Mouse (Mus musculus) heart, embryonic 13.5 days (tissue): ENCODE results near the gene Ascl5. TPM values are rescaled to one million over a fixed set of nuclear protein-coding genes. Genes with fewer than 3 reads are reported as not detected.

Experiments used
- ATAC-seq: fragments of 200-750 bp; cut with Nextera tagmentation; 2 replicates; pipeline ENCODE4 v1.8.0; 2017; ENCODE audit warnings: moderate TSS enrichment; ENCODE audit not compliant: insufficient number of reproducible peaks, low FRiP score, low TSS enrichment; ENCODE audit errors: extremely low read depth
- H3K27ac ChIP-seq: fragments of 300-500 bp; sonication (generic); replicated peaks from 2 replicates; pipeline ENCODE4 v1.5.1; 2015; ENCODE audit warnings: moderate library complexity, mild to moderate bottlenecking, inconsistent platforms
- H3K27me3 ChIP-seq: fragments of 300-500 bp; sonication (generic); replicated peaks from 2 replicates; pipeline ENCODE4 v1.6.1; 2015; ENCODE audit warnings: mild to moderate bottlenecking, inconsistent platforms
- H3K36me3 ChIP-seq: fragments of 300-500 bp; sonication (generic); 2 replicates; pipeline ENCODE4 v1.6.1; 2015; ENCODE audit warnings: mild to moderate bottlenecking, inconsistent platforms
- H3K4me1 ChIP-seq: fragments of 300-500 bp; sonication (generic); 2 replicates; pipeline ENCODE4 v1.6.1; 2015; ENCODE audit warnings: inconsistent platforms
- H3K4me2 ChIP-seq: fragments of 300-500 bp; sonication (generic); 2 replicates; pipeline ENCODE4 v1.6.1; 2015; ENCODE audit warnings: inconsistent platforms, mild to moderate bottlenecking, moderate library complexity
- H3K4me3 ChIP-seq: fragments of 300-500 bp; sonication (generic); 2 replicates; pipeline ENCODE4 v1.5.1; 2015; ENCODE audit warnings: moderate library complexity, mild to moderate bottlenecking, inconsistent platforms
- H3K9ac ChIP-seq: fragments of 300-500 bp; sonication (generic); 2 replicates; pipeline ENCODE4 v1.6.1; 2015; ENCODE audit warnings: inconsistent platforms, mild to moderate bottlenecking, moderate library complexity
- H3K9me3 ChIP-seq: fragments of 300-500 bp; sonication (generic); 2 replicates; pipeline ENCODE4 v1.6.1; 2016; ENCODE audit warnings: inconsistent platforms
- WGBS: fragments of 180-500 bp; shearing (Covaris S2); methylation state at CpG from one replicate; pipeline ENCODE4 v1.1.7; 2015; ENCODE audit warnings: mixed read lengths; 5-methylcytosine and 5-hydroxymethylcytosine counted together
- polyA plus RNA-seq: library from polyadenylated mRNA; unstranded; fragments of >200 nt; fragmentation: Nextera tagmentation; extraction: Ambion mirVana; gene quantifications from 2 replicates; pipeline ENCODE4 v1.2.1, GENCODE M21; 2015

The Ascl5 gene
- polyA plus RNA-seq, 1 experiment from 2014 or later = not detected

DNA sequence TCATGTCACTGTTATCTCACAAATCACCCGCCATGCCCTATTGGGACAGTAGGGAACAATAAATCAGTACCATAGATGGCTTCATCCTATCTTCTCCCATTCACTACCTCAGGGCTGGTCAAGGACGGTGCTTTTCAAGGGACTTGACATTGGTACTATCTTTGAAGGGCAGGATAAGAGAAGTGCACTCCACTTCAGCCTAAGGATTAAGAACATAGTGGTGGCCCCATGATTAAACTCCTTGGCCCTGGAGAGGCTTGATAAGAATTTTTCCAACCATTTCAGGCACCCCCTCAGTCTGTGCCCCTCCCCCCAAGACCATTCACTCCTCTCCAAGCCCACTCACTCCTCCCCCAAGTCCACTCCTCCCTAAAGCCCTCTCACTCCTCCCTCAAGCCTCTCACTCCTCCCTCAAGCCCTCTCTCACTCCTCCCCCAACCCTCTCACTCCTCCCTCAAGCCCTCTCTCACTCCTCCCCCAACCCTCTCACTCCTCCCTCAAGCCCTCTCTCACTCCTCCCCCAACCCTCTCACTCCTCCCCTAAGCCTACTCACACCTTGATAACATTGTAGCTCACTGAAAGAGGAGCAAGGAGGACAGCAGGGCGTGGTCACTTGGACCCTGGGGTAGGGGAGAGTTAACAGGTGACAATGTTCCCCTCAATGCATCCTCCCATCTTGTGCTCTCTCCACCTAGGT is 35.5 kb downstream of the Ascl5 start:
- peaks cover 13% of the 10 kb centered on the region for H3K4me1 ChIP-seq
- peaks cover 49% of the 10 kb centered on the region for H3K27me3 ChIP-seq
- no peak for ATAC-seq
- H3K9ac ChIP-seq = no peak overlapping the region
- no peak overlapping the region for H3K27ac ChIP-seq
- H3K4me3 ChIP-seq = no peak overlapping the region
- H3K9me3 ChIP-seq = peaks cover 5% of the 10 kb centered on the region; the same call in 1 of the 2 replicates
- no peak overlapping the region for H3K4me2 ChIP-seq
- WGBS = 44% methylated on average over 3 of the region's 3 CpGs
- no peaks in the 10 kb centered on the region for H3K36me3 ChIP-seq

DNA sequence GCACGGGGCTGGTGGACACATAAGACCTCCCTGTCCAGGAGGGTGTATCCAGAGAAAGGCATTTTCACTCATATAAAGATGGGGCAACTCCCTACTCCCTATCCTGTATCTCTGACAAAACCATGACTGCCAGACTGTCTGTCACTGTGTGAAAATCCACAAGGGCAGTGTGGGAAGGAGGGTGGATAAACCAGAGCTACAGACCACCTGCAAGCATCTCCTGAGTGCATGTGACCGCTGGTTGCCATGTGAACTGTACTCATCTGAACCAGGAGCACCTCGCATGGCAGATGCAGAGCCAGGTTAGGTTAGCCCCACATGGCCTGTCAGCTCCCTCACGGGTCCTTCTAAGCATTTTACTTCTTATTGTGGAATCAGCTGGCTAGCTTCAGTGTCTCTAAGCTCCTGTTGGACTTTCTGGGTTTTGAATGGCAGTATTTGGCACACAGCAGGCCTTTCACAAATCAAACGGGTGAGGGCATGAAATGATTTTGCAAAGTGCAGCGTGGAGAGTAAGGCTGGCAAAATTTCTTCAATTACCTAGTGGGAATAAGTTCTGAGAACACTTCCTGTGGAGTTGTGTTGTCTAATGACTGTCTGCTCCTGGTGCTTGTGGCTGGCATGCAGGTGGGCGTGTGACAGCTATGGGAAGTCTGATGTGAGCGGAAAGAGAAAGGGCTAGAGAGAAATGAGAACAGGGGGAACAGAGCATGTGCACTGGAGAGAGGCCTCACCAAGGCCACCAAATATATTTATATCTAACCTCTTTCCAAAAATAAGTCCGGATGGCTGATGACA is 39.0 kb downstream of the Ascl5 start:
- Histone ChIP-seq H3K4me2 (no peak overlapping the region), H3K27ac (no peak overlapping the region; the same call in 1 of the 2 replicates), H3K9ac (0 out of 2 replicates have a peak overlapping the region, but pooled peaks have one; percentile 14), H3K4me3 (no peak overlapping the region), H3K27me3 (peaks cover 55% of the 10 kb centered on the region), H3K4me1 (peaks cover 15% of the 10 kb centered on the region), H3K9me3 (no peaks in the 10 kb centered on the region), H3K36me3 (no peaks in the 10 kb centered on the region)
- no peak for ATAC-seq
- WGBS = 69% methylated on average over 9 of the region's 9 CpGs

- Histone ChIP-seq H3K4me3 (no peak overlapping the region), H3K36me3 (no peaks in the 10 kb centered on the region), H3K27me3 (peaks cover 29% of the 10 kb centered on the region), H3K27ac (no peak overlapping the region), H3K9ac (no peak overlapping the region), H3K9me3 (no peaks in the 10 kb centered on the region), H3K4me2 (no peak overlapping the region), H3K4me1 (peaks cover 8% of the 10 kb centered on the region)
- ATAC-seq = no peak
- WGBS = 59% methylated on average over 3 of the region's 3 CpGs
These were observed 43.1 kb downstream of the Ascl5 start for GRCm38 (mm10) chr1:136093726-136094125.

DNA sequence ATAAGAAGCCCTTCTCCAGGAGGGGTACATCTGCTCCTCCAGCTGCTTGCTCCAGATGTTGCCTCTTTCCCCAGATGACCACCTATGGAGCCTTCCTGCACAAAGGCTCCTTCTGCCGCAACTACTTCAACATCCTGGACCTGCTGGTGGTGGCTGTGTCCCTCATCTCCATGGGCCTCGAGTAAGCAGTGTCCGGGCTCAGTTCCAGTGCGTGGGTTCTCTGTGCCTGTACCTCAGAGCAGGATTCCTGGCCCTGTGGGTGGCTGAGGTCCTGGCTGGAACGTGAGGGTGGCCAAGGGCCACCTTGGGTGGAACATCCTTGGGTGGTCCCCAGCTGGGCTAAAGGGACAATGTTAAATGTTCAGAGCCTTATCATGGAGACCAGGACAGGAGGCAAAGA is 44.2 kb downstream of the Ascl5 start:
- Histone ChIP-seq H3K27me3 (peaks cover 24% of the 10 kb centered on the region), H3K4me3 (no peak overlapping the region), H3K9me3 (0 out of 2 replicates have a peak, but pooled peaks cover 2% of the 10 kb centered on the region), H3K27ac (no peak overlapping the region), H3K36me3 (no peaks in the 10 kb centered on the region), H3K4me2 (no peak overlapping the region), H3K9ac (no peak overlapping the region), H3K4me1 (peaks cover 3% of the 10 kb centered on the region)
- 67% methylated on average over 5 of the region's 5 CpGs for WGBS
- ATAC-seq = no peak

Other genes with a start within 250 kb of the Ascl5 start
- gene Lad1, start 232.2 kb upstream of the Ascl5 start, polyA plus RNA-seq = 4.0 and 4.4 TPM in 2 replicates
- gene Tnnt2, start 214.4 kb upstream of the Ascl5 start, polyA plus RNA-seq = 5,554 and 6,221 TPM in 2 replicates
- gene Pkp1, start 131.6 kb upstream of the Ascl5 start, polyA plus RNA-seq = 0.08 and 0.12 TPM in 2 replicates
- gene Igfn1, start 44.5 kb upstream of the Ascl5 start, polyA plus RNA-seq = not detected in 2 replicates
- 123 and 138 TPM in 2 replicates for gene Tmem9, start 42.7 kb upstream of the Ascl5 start, polyA plus RNA-seq
- 0.19 and 0.45 TPM in 2 replicates for gene Cacna1s, start 1.9 kb downstream of the Ascl5 start, polyA plus RNA-seq
- 1.5 and 1.7 TPM in 2 replicates for gene Kif21b, start 80.6 kb downstream of the Ascl5 start, polyA plus RNA-seq
- not detected in 2 replicates for gene Mroh3, start 162.0 kb downstream of the Ascl5 start, polyA plus RNA-seq
- gene Inava, start 183.5 kb downstream of the Ascl5 start, polyA plus RNA-seq = 1.3 and 1.4 TPM in 2 replicates
- gene Gpr25, start 210.1 kb downstream of the Ascl5 start, polyA plus RNA-seq = not detected in 2 replicates